Mouse (Mus musculus) kidney, postnatal 10 days (tissue): Measurements from ENCODE around the gene Rps13.
A peak's percentile ranks its signal among the peaks of the same experiment; 100 is the strongest.

ENCODE experiments used
- DNase-seq: peaks from one replicate; pipeline ENCODE4 v3.0.0; 2021; ENCODE audit warnings: mixed read lengths

Gene Rps13

DNA sequence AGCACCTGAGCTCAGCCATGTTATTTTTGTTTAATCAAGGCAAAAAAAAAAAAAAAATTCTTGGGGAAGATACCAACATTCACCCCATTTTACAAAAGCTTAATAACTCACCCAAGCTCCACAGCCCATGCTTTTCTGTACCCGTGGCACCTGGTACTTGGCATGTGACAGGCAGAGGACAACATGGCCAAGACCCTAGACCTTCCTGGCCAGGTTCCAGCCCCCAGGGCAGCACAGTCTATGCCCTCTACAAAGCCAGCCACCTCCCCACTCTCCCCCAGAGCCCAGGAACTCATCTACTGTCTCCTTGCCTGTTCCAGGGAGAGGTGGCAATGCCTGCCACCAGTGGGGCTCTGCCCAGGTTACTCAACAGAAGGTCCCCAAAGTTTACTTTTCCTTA lies 43.4 kb downstream of the Rps13 start:
- peak; percentile 47 for DNase-seq

- peak; percentile 42 for DNase-seq
Measured at GRCm38 (mm10) chr7:116288996-116289395, 45.0 kb downstream of the Rps13 start.

DNA sequence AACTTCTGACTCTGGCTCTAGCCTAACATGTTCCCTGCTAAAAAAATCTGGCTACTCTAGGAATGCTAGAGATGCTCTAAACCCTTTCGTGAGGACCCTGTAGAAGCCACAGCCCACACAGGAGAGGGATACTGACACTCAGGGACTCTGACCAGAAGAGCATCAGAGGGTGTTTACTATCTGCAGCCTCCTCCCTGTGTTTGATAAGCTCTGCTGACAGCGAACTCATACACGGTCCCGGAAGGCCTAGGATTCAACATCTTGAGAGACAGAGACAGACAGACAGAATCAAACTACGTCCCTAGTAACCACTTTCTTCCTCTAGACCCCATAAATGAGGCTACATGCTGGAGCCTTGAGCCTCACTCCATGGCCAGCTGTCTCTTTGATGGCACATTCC lies 46.0 kb downstream of the Rps13 start:
- no peak for DNase-seq

DNA sequence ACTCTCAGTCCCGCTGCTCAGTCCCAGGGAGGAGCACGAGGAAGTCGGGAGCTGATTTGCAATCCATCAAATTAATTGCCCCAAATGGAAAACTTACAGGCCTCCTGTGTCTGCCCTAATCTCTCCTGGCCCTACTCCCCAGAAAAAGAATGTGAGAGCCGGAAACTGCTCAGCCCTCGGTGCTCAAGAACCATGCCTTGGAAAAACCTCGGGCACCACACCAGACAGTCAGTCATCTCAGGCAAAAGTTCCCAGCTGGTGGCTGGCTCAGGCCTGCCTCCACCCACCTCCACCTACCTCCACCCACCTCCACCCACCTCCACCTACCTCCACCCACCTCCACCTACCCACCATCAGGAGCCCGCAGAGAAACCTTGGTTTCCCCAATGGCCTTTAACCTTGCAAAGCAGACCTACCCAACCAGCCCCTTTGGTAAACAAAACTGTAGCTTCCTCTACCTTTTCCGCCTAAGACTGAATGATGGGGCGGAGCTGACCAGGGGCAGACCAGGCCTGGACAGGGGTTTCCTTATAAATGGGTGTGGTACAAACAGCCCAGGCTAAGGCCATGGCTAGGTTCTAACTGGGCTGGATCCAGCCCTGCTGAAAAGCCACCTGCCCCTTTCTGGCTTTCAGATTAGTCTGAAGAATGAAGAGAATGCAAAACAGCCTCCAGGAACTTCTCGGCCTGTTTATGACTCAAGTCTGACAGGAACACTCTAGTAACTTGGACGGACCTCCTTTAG lies 47.2 kb downstream of the Rps13 start:
- DNase-seq = peak; percentile 37

DNA sequence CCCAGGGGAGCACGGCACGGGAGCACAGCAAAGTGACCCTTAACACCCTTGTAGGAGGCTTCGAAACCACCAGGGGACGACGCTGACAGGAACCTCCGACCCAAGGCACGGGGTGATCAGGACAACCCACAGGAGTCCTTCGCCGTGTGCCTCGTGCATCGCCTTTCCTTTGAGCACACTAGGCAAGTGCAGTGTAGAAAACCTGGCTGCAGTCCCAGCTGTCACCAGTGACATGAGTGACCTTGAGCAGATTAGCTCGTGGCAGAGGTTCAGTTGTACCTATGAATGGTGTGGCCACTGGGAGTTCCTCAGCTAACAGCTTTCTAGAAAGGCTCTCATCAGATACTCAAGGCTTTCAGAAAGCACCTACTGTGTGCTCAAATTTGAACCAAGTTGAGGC lies 47.8 kb downstream of the Rps13 start:
- DNase-seq = peak; percentile 77

DNA sequence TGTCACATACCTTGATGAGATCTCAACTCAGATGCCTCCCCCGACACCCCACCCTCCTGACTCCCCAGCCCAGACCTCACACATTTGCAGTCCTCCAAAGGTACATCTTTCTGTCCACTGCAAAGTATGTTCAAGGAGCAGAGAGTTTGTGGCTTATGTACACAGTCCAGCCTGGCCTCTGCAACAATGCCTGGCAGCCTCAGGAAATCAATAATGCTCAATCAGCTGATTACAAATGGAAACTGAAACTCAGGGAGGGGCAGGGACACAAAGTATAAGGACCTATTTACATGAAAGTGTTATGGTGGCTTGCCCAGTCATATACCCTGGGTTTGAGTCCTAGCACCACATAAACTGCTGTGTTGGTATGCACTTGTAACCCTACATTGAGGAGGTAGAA lies 48.8 kb downstream of the Rps13 start:
- DNase-seq = no peak

GRCm38 (mm10) chr7:116282755-116283154 lies 51.2 kb downstream of the Rps13 start:
- DNase-seq = no peak
